Mouse (Mus musculus): ENCODE data around the gene Bend6.

DNA sequence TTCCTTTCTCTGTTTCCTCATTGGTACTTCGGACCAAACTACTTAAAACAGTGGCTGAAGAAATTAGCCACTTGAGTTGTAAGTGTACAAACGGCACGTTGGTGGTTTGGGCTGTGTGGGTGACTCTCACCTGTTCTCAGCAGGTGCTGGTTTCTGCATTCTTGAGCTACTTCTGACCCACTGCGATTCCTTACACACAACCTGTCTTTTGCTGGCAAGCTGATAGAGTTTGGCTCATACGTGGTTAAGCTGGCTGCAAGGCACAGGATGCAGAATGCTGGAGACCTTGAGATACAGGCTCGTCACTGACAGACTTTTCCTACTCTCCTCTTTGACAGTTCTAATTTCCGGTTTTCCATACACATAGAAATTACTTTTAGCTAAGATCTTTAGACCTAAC is 19.9 kb upstream of the Bend6 start:
- TF ChIP-seq POLR2A (IDR thresholded peaks at IDR 0.05; ENCODE audit: low read depth, low read length) (no peak), CTCF (conservative IDR thresholded peaks at IDR 0.05; ENCODE audit: insufficient read depth, insufficient read length, low read depth, low read length) (no peak)

All from kidney, adult 2 months (tissue).